Mouse (Mus musculus) CH12.LX (cell line): ENCODE measurements around the gene Junb. TPM values are rescaled to one million over a fixed set of nuclear protein-coding genes. Genes with fewer than 3 reads are reported as not detected.
A peak's percentile ranks its signal among the peaks of the same experiment; 100 is the strongest.

ENCODE experiments used
- DNase-seq: peaks from one replicate; pipeline ENCODE4 v3.0.0-alpha.2; 2013; ENCODE audit errors: extremely low read depth
- H3K27ac ChIP-seq: 2 replicates; pipeline ENCODE4 v1.5.1; 2012; ENCODE audit warnings: low read depth, mild to moderate bottlenecking, control low read depth, moderate library complexity; ENCODE audit not compliant: insufficient read depth
- H3K27me3 ChIP-seq: replicated peaks from 2 replicates; pipeline ENCODE3; 2012; ENCODE audit warnings: inconsistent platforms
- H3K36me3 ChIP-seq, 2 experiments: replicated peaks in 1 of 2; 2 replicates each; pipeline versions ENCODE3 to v1.6.1; 2012; ENCODE audit warnings: inconsistent platforms in 1 of 2, low read length in 1 of 2, mild to moderate bottlenecking in 1 of 2, mixed read lengths in 1 of 2, moderate library complexity in 1 of 2; ENCODE audit not compliant: control insufficient read depth in 1 of 2, insufficient read depth in 1 of 2
- H3K4me1 ChIP-seq, 2 experiments: 2 replicates each; pipeline ENCODE4 v1.6.1; 2012; ENCODE audit warnings: inconsistent platforms in 1 of 2, moderate library complexity in 1 of 2; ENCODE audit not compliant: insufficient read depth in 2 of 2, control insufficient read depth in 1 of 2
- H3K4me2 ChIP-seq: 2 replicates; pipeline ENCODE4 v1.6.1; 2012; ENCODE audit warnings: low read depth, mild to moderate bottlenecking, control low read depth; ENCODE audit not compliant: poor library complexity, insufficient read depth, severe bottlenecking
- H3K4me3 ChIP-seq, 3 experiments: fragments of 150-350 bp in 1 of 3; sonication (generic) in 1 of 3; replicated peaks in 1 of 3; 2 replicates each; pipeline versions ENCODE3 to v1.5.1; 2011 to 2012; ENCODE audit warnings: low read depth in 2 of 3, low read length in 2 of 3, mild to moderate bottlenecking in 2 of 3, moderate library complexity in 2 of 3, control low read depth in 1 of 3, improper control_type of control experiment in 1 of 3, inconsistent platforms in 1 of 3, mixed read lengths in 1 of 3; ENCODE audit not compliant: poor library complexity in 1 of 3
- H3K79me2 ChIP-seq: replicated peaks from 2 replicates; pipeline ENCODE4 v1.6.1; 2012; ENCODE audit warnings: mild to moderate bottlenecking, moderate library complexity; ENCODE audit not compliant: control insufficient read depth, poor library complexity, insufficient read depth, severe bottlenecking; ENCODE audit errors: extremely low read depth
- H3K9ac ChIP-seq: 2 replicates; pipeline ENCODE4 v1.6.1; 2012; ENCODE audit warnings: low read depth, mild to moderate bottlenecking, control low read depth, moderate library complexity; ENCODE audit not compliant: insufficient read depth
- H3K9me3 ChIP-seq: replicated peaks from 2 replicates; pipeline ENCODE3; 2012; ENCODE audit warnings: low read length, inconsistent platforms, mixed read lengths
- BHLHE40 ChIP-seq: IDR thresholded peaks from 2 replicates; pipeline ENCODE4 v1.6.1; 2011; ENCODE audit warnings: mild to moderate bottlenecking, low read depth, low read length, improper control_type of control experiment
- CHD1 ChIP-seq: IDR thresholded peaks from 2 replicates; pipeline ENCODE4 v1.6.1; 2012; ENCODE audit warnings: low read depth, low read length, improper control_type of control experiment, inconsistent platforms
- CHD2 ChIP-seq: IDR thresholded peaks from 2 replicates; pipeline ENCODE4 v1.6.1; 2011; ENCODE audit warnings: low read length, improper control_type of control experiment
- E2F4 ChIP-seq: IDR thresholded peaks from 2 replicates; pipeline ENCODE4 v1.6.1; 2011; ENCODE audit warnings: low read depth, low read length, improper control_type of control experiment; ENCODE audit not compliant: insufficient replicate concordance
- ETS1 ChIP-seq: conservative IDR thresholded peaks from 2 replicates; pipeline ENCODE4 v1.6.1; 2012; ENCODE audit warnings: low read depth, mild to moderate bottlenecking, inconsistent platforms, low read length, improper control_type of control experiment, moderate library complexity
- HCFC1 ChIP-seq: IDR thresholded peaks from 2 replicates; pipeline ENCODE4 v1.6.1; 2012; ENCODE audit warnings: low read depth, mild to moderate bottlenecking, inconsistent platforms, low read length, improper control_type of control experiment
- JUN ChIP-seq: IDR thresholded peaks from 2 replicates; pipeline ENCODE4 v1.6.1; 2011; ENCODE audit warnings: low read depth, mild to moderate bottlenecking, low read length, improper control_type of control experiment, moderate library complexity; ENCODE audit not compliant: insufficient read depth
- JUND ChIP-seq: conservative IDR thresholded peaks from 2 replicates; pipeline ENCODE4 v1.6.1; 2011; ENCODE audit warnings: low read depth, low read length, improper control_type of control experiment
- KAT2A ChIP-seq: IDR thresholded peaks from 2 replicates; pipeline ENCODE4 v1.6.1; 2012; ENCODE audit warnings: low read length, improper control_type of control experiment, inconsistent platforms; ENCODE audit not compliant: insufficient replicate concordance
- MAFK ChIP-seq: IDR thresholded peaks from 2 replicates; pipeline ENCODE4 v1.6.1; 2011; ENCODE audit warnings: low read length, improper control_type of control experiment; ENCODE audit not compliant: insufficient replicate concordance
- MAX ChIP-seq: IDR thresholded peaks from 2 replicates; pipeline ENCODE4 v1.6.1; 2011; ENCODE audit warnings: low read length, improper control_type of control experiment
- MAZ ChIP-seq: IDR thresholded peaks from 2 replicates; pipeline ENCODE4 v1.6.1; 2012; ENCODE audit warnings: low read depth, mild to moderate bottlenecking, inconsistent platforms, low read length, improper control_type of control experiment, moderate library complexity
- NRF1 ChIP-seq: IDR thresholded peaks from 2 replicates; pipeline ENCODE4 v1.6.1; 2014; ENCODE audit warnings: low read depth, mild to moderate bottlenecking, inconsistent platforms, low read length, improper control_type of control experiment, moderate library complexity
- POLR2A ChIP-seq: IDR thresholded peaks from 2 replicates; pipeline ENCODE4 v1.6.1; 2011; ENCODE audit warnings: low read depth, mild to moderate bottlenecking, improper control_type of control experiment, low read length
- POLR2AphosphoS2 ChIP-seq: IDR thresholded peaks from 2 replicates; pipeline ENCODE4 v1.6.1; 2011; ENCODE audit warnings: low read depth, low read length, improper control_type of control experiment
- RCOR1 ChIP-seq: conservative IDR thresholded peaks from 2 replicates; pipeline ENCODE4 v1.6.1; 2012; ENCODE audit warnings: low read depth, mild to moderate bottlenecking, inconsistent platforms, low read length, improper control_type of control experiment
- SIN3A ChIP-seq: IDR thresholded peaks from 2 replicates; pipeline ENCODE4 v1.6.1; 2012; ENCODE audit warnings: low read length, improper control_type of control experiment, inconsistent platforms
- SMC3 ChIP-seq: IDR thresholded peaks from 2 replicates; pipeline ENCODE4 v1.6.1; 2011; ENCODE audit warnings: low read depth, low read length, improper control_type of control experiment
- TCF12 ChIP-seq: IDR thresholded peaks from 2 replicates; pipeline ENCODE4 v1.6.1; 2014; ENCODE audit warnings: low read depth, mild to moderate bottlenecking, inconsistent platforms, low read length, improper control_type of control experiment
- USF1 ChIP-seq: IDR thresholded peaks from 2 replicates; pipeline ENCODE4 v1.6.1; 2014; ENCODE audit warnings: low read depth, mild to moderate bottlenecking, inconsistent platforms, low read length, improper control_type of control experiment
- ZMIZ1 ChIP-seq: IDR thresholded peaks from 2 replicates; pipeline ENCODE4 v1.6.1; 2012; ENCODE audit warnings: low read depth, mild to moderate bottlenecking, inconsistent platforms, low read length, improper control_type of control experiment
- dilution Hi-C: fragments of 300-500 bp; cut with MboI; formaldehyde crosslinking; loops from 2 replicates; pipeline ENCODE4 v1.14.3; 2020; ENCODE audit warnings: low sequenced_read_pairs; ENCODE audit not compliant: extremely low pct_unique_long_range_greater_than_20kb, extremely low pct_ligation_motif_present
- in situ Hi-C: fragments of 300-500 bp; cut with MboI; formaldehyde crosslinking; loops from 3 replicates; pipeline ENCODE4 v1.14.3; 2019; ENCODE audit warnings: low sequenced_read_pairs, low pct_ligation_motif_present, low pct_unique_long_range_greater_than_20kb, mixed read lengths
- polyA plus RNA-seq: library from polyadenylated mRNA; unstranded; fragments of >175 nt; gene quantifications from 2 replicates; pipeline ENCODE4 v1.2.1, GENCODE M21; 2012; ENCODE audit warnings: low read depth; ENCODE audit not compliant: insufficient read length
- total RNA-seq, 2 experiments: library from RNA; depleted of rRNA; stranded (reverse); fragments of 300-350 nt in 1 of 2; fragments of >200 nt in 1 of 2; gene quantifications; 2 replicates each; pipeline ENCODE4 v1.2.3; 2012 to 2014

The Junb gene
- total and polyA plus RNA-seq, 3 experiments, result 63.4 to 342 (median 217) TPM

DNA sequence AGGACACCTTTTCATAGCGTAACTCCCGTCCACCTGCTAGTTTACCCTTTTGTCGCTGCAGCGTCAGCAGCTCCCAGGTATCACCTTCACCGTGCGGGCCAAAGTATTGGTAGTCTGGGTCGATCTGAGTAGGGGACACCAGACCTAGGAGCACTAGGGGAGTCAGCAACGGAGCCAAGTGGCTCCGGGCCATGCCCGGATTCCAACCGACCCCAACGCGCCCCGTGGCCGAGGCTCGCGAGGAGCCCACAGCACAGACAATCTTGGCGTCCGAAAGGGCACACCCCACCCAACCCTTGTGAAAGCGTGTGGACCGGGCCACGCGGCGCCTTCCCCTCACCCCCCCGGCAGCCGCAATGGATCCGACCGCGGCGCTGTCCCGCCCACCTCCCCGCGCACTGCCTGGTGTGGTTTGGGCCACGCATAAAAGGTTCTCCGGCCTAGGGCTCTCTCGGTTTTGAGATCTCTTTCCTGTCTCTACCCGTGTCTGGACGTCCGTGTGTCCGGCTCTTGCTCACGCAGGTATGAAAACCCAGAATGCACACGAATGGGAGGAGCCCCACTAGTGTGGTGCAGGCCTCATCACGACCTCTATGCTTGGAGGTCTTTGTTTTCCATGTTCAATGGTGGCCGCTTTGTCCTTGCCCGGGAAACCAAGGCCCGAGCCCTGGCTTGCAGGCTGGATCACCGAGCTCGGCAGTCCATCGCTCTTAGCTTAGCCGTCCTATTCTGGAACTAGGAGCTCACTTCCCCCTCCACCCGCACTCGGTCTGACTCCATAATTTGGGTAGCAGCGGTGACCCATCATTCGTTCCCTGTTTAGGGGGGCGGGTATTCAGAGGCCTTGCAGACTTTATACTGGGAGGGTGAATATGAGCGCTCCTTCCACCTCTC lies 9.0 kb downstream of the Junb start, which contains the start of the genes Gm49661, Prdx2 and Rnaseh2a (continued):
- peak; percentile 63 for TF ChIP-seq SIN3A
- TF ChIP-seq ZMIZ1, result peak; percentile 77; the same call in 1 of the 2 replicates
- peak; percentile 62 for TF ChIP-seq TCF12
- peak; percentile 49 for TF ChIP-seq HCFC1
- no peak for TF ChIP-seq RCOR1
- TF ChIP-seq ETS1, result 0 out of 2 replicates have a peak, but pooled peaks have one; percentile 5
- TF ChIP-seq NRF1, result peak; percentile 40; the same call in 1 of the 2 replicates
- TF ChIP-seq POLR2A, result peak; percentile 95

DNA sequence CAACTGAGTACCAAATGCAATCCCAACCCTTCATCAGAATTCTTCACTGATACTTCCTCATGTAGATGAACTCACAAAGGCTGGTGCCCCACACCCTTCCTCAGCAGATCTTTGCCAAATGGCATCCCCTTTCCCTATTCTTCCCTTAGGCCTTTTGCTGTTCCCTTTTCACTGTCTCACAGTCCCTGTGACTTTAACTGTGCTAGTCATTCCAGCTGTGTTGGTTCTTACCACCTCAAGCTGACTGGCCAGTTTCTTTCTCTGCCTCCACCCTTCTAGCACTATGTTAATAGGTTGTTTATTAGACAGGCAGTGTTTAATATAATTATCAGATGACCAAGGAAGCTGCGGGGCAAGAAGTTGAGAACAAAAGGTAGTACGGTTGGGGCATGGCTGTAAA lies 9.9 kb downstream of the Junb start:
- no peak for DNase-seq
- Histone ChIP-seq H3K9me3 (no peaks in the 10 kb centered on the region), H3K9ac (peak overlapping the region; percentile 84), H3K4me2 (peak overlapping the region; percentile 48), H3K4me1 (peaks cover 18 to 50% of the 10 kb centered on the region in 2 experiments), H3K79me2 (peaks cover 9% of the 10 kb centered on the region), H3K27ac (no peak overlapping the region), H3K36me3 (peaks cover 15 to 38% of the 10 kb centered on the region in 2 experiments)
- dilution Hi-C loops (no loop called here), in situ Hi-C loops (no loop called here)
- TF ChIP-seq JUND (no peak), MAX (no peak), BHLHE40 (no peak), JUN (no peak), CHD2 (no peak), KAT2A (no peak), E2F4 (no peak), CHD1 (no peak), POLR2AphosphoS2 (no peak), USF1 (no peak), MAZ (no peak), HCFC1 (no peak), MAFK (no peak), SMC3 (no peak)
- TF ChIP-seq, all 38 proteins: peak for 0
- H3K4me3 ChIP-seq, result peak overlapping the region; percentile 77 to 90 (median 79)
- H3K27me3 ChIP-seq, result no peaks in the 10 kb centered on the region
